Mouse (Mus musculus): Measurements from ENCODE around the gene Gnat3. TPM values are rescaled to one million over a fixed set of nuclear protein-coding genes. Genes with fewer than 3 reads are reported as not detected.

The Gnat3 gene
- polyA plus RNA-seq, 1 experiment, result not detected

DNA sequence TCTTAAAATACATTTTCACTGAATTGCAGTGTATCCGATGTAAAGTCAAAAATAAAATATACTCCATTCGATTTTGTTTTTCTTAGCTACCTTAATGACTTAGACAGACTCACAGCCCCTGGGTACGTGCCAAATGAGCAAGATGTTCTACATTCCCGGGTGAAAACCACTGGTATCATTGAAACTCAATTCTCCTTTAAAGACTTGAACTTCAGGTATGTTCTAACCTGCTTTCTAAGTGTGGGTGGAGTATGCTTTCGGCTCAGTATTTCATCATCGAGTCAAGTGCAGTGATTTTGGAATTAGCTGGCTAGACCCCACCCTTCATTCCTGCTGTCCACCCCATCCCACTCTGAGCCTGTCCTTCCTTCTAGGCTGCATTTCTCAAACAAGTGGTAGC is 41.3 kb downstream of the Gnat3 start:
- no peaks in the 10 kb centered on the region for H3K27me3 ChIP-seq (replicated peaks)
- H3K36me3 ChIP-seq (replicated peaks; ENCODE audit: low read length), result no peaks in the 10 kb centered on the region
- TF ChIP-seq FLI1 (IDR thresholded peaks at IDR 0.05; ENCODE audit: low read length) (no peak), GATA1 (IDR thresholded peaks at IDR 0.05; ENCODE audit: borderline replicate concordance, low read length) (no peak)
- H3K9me3 ChIP-seq, result no peaks in the 10 kb centered on the region
- H3K4me1 ChIP-seq, result peaks cover 8% of the 10 kb centered on the region
- no peak overlapping the region for H3K4me3 ChIP-seq (replicated peaks)

DNA sequence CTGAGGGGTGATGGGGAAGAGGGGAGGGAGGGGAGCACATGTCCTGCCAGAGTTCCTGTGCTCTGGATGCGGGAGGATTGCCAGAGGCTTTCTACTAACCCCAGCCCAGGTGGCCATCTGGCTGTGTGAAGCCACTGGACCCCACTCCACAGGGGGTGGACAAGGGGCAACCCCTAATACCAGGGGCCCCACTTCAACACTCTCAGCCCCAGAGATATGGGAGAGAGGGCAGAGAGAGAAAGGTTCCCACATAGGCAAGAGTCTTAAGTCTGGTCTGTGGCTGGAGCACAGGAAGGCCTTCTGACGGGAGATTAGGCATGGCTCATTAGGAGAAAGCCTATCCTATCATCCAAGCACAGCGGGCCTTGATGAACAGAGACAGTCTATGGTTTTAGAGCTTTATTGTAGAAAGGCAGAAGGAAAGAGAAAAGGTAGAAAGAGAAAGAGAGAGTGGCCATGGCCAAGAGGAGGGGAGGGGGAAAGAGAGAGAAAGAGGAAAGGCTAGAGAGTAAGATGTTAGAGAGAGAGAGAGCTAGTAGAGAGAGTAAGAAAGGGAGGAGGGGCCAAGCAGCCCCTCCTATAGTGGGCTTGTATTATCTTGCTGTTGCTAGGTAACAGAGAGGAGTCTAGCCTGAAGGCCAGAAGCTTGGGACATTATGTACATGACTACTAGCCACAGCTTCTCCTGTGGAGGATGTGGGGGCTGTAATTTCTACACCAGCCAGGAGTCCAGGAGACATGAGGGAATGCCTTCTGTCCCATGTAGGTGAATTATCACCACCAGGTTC is 42.7 kb downstream of the Gnat3 start:
- TF ChIP-seq FLI1 (IDR thresholded peaks at IDR 0.05; ENCODE audit: low read length) (no peak), GATA1 (IDR thresholded peaks at IDR 0.05; ENCODE audit: borderline replicate concordance, low read length) (no peak)
- Histone ChIP-seq H3K9me3 (no peaks in the 10 kb centered on the region), H3K36me3 (replicated peaks; ENCODE audit: low read length) (no peaks in the 10 kb centered on the region), H3K27me3 (replicated peaks) (no peaks in the 10 kb centered on the region), H3K4me1 (peaks cover 8% of the 10 kb centered on the region), H3K4me3 (replicated peaks) (no peak overlapping the region)

DNA sequence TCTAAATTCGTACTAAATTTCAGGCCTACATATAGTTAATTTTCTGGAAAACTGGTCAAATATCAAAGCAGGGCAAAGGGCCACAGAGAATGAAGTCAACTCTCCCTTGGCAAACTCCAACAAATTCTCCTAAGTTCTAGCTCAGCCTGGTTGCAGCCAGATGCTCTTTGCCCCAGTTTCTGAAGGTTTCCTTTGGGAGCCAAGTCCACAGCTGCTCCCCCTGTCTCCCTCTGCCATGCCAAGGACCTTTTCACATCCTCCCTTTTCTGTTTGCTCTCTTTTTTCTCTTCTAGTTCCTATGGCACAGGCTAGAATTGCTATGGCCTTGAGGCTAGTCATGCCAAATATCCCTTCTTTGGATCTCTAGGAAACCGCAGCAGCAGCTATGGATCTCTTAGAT is 43.8 kb downstream of the Gnat3 start:
- TF ChIP-seq GATA1 (IDR thresholded peaks at IDR 0.05; ENCODE audit: borderline replicate concordance, low read length), result no peak
- no peak for TF ChIP-seq FLI1 (IDR thresholded peaks at IDR 0.05; ENCODE audit: low read length)
- H3K4me3 ChIP-seq (replicated peaks), result no peak overlapping the region
- no peaks in the 10 kb centered on the region for H3K9me3 ChIP-seq
- H3K27me3 ChIP-seq (replicated peaks), result no peaks in the 10 kb centered on the region
- peaks cover 8% of the 10 kb centered on the region for H3K4me1 ChIP-seq
- no peaks in the 10 kb centered on the region for H3K36me3 ChIP-seq (replicated peaks; ENCODE audit: low read length)

DNA sequence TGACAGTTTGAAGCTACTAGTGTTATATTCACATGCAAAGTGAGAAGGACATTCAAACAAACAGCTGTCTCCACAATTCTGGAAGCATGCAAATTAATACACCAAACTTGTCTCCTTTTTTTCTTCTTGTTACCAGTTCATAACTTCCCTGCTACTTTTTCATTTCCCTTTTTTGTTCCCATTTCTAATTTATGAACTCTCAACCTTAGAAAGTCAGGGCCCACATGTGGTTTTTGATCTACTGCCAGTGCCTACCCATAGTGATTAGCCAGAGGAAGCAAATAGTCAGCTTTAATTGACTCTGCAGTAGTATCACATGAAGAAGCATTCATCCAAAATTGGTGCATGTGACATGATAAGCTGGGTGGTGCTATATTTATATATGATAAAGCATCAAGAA is 44.7 kb downstream of the Gnat3 start:
- H3K9me3 ChIP-seq, result no peaks in the 10 kb centered on the region
- H3K27me3 ChIP-seq (replicated peaks), result no peaks in the 10 kb centered on the region
- H3K36me3 ChIP-seq (replicated peaks; ENCODE audit: low read length), result no peaks in the 10 kb centered on the region
- TF ChIP-seq GATA1 (IDR thresholded peaks at IDR 0.05; ENCODE audit: borderline replicate concordance, low read length) (no peak), FLI1 (IDR thresholded peaks at IDR 0.05; ENCODE audit: low read length) (no peak)
- no peak overlapping the region for H3K4me3 ChIP-seq (replicated peaks)
- peaks cover 8% of the 10 kb centered on the region for H3K4me1 ChIP-seq

DNA sequence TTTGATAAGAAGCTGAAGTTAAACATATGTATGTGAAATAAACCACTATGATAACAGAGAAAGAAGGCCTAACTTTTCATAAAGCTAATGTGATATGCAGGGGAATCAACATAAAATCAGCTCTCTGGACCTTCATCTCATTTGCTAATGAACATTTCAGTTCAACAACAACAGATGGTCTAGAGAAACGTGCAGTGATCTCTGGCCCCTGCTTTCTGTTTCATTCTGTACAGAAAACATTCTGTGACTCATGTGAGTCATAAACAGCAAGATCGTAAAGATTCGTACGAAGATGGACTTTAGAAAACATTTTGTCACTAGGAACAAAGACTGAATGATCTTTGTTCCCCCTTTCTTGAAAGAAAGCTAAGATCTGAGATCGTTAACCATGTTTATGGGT is 48.0 kb downstream of the Gnat3 start:
- no peak for TF ChIP-seq FLI1 (IDR thresholded peaks at IDR 0.05; ENCODE audit: low read length)
- TF ChIP-seq GATA1 (IDR thresholded peaks at IDR 0.05; ENCODE audit: borderline replicate concordance, low read length), result no peak
- Histone ChIP-seq H3K36me3 (replicated peaks; ENCODE audit: low read length) (no peaks in the 10 kb centered on the region), H3K9me3 (no peaks in the 10 kb centered on the region), H3K4me1 (peaks cover 8% of the 10 kb centered on the region), H3K27me3 (replicated peaks) (no peaks in the 10 kb centered on the region), H3K4me3 (replicated peaks) (no peak overlapping the region)

DNA sequence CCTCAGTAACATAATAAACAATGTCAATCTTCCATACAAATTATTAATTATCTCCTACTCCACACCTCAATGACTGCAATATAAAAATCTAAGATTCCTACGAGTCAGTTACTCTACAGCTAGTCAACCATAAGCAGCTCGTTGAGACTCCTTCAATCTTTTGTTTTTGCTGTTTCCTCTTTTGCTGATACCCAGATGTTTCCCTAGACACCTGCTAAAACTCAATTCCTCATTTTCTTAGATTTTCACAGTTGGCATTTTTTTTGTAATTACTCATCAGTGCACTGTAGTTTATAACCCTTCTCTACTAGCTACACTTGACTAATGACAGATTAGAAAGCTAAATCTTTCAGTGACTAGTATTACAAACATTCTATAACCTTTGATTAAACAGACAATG is 50.8 kb downstream of the Gnat3 start:
- no peaks in the 10 kb centered on the region for H3K9me3 ChIP-seq
- no peaks in the 10 kb centered on the region for H3K4me1 ChIP-seq
- H3K36me3 ChIP-seq (replicated peaks; ENCODE audit: low read length), result no peaks in the 10 kb centered on the region
- H3K4me3 ChIP-seq (replicated peaks), result no peak overlapping the region
- H3K27me3 ChIP-seq (replicated peaks), result no peaks in the 10 kb centered on the region
- TF ChIP-seq FLI1 (IDR thresholded peaks at IDR 0.05; ENCODE audit: low read length) (no peak), GATA1 (IDR thresholded peaks at IDR 0.05; ENCODE audit: borderline replicate concordance, low read length) (no peak)

DNA sequence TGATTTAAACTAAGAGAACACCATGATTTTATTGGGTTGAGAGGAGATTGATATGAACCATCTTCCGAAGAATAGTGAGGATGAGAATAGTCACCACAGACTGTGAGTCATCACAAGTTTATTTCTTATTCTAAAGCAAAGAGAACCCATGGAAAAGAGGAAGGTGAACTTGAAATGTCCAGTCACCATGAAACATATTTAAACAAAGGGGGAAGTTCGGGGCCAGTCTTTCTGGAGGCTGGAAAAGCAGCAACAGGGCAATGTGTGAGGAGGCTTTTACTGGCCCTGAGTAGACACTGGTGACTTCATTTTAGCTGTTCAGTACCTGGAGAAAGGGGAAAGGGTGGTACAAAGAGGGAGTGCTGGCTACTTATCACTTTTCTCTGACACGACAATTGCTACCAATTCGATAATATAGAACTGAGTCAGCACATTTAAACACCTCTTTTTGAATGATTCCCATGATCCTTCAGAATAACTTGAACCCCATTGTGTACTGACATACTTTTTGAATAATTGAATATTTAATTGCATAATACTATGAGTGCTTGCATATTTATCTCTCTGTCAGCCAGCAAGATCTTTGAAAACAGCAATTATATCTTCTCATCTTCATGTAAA is 52.0 kb downstream of the Gnat3 start:
- H3K4me3 ChIP-seq (replicated peaks), result no peak overlapping the region
- TF ChIP-seq GATA1 (IDR thresholded peaks at IDR 0.05; ENCODE audit: borderline replicate concordance, low read length), result no peak
- TF ChIP-seq FLI1 (IDR thresholded peaks at IDR 0.05; ENCODE audit: low read length), result no peak
- no peaks in the 10 kb centered on the region for H3K9me3 ChIP-seq
- no peaks in the 10 kb centered on the region for H3K27me3 ChIP-seq (replicated peaks)
- no peaks in the 10 kb centered on the region for H3K36me3 ChIP-seq (replicated peaks; ENCODE audit: low read length)
- H3K4me1 ChIP-seq, result no peaks in the 10 kb centered on the region

DNA sequence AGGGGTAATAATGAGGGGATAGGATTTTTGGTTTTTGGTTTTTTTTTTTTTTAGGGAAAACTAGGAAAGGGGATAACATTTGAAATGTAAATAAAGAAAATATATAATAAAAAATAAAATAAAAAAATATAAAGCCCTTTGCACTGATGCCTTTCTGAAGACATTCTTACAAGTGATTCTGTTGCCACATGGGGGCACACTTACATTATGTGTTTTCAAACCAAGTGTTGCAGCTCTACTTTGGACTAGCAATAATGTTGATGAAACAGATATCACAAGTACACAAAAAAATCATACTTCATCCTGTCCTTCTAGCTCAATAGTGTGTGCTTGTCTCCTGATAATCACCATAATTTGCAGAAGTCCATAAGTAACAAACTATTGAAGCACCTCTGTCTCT is 61.0 kb downstream of the Gnat3 start:
- H3K36me3 ChIP-seq (replicated peaks; ENCODE audit: low read length), result no peaks in the 10 kb centered on the region
- H3K4me1 ChIP-seq, result no peaks in the 10 kb centered on the region
- TF ChIP-seq FLI1 (IDR thresholded peaks at IDR 0.05; ENCODE audit: low read length) (no peak), GATA1 (IDR thresholded peaks at IDR 0.05; ENCODE audit: borderline replicate concordance, low read length) (no peak)

DNA sequence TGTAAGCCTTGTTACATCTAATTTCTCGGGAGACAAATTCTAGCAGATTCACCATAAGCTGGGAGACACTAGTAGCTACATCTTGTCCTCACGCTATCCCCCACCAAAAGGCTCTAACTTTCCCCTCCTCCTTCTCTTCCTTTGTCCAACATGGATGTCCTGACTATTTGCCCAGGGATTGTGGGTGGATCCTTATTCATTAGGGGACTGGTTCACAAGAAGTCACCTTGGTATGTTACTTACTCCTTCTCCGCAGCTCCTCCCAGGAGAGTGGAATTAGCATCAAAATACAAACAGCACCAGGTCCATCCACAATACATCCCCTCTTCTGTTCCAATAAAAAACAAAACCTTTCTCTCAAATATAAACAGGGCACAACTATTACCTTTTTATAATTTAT is 65.2 kb downstream of the Gnat3 start:
- no peaks in the 10 kb centered on the region for H3K4me1 ChIP-seq
- no peak overlapping the region for H3K4me3 ChIP-seq (replicated peaks)
- no peaks in the 10 kb centered on the region for H3K27me3 ChIP-seq (replicated peaks)
- H3K9me3 ChIP-seq, result no peaks in the 10 kb centered on the region
- TF ChIP-seq FLI1 (IDR thresholded peaks at IDR 0.05; ENCODE audit: low read length) (no peak), GATA1 (IDR thresholded peaks at IDR 0.05; ENCODE audit: borderline replicate concordance, low read length) (no peak)
- H3K36me3 ChIP-seq (replicated peaks; ENCODE audit: low read length), result no peaks in the 10 kb centered on the region

More for the DNA sequence above, 61.0 kb downstream of the Gnat3 start:
- Histone ChIP-seq H3K9me3 (no peaks in the 10 kb centered on the region), H3K27me3 (replicated peaks) (no peaks in the 10 kb centered on the region), H3K4me3 (replicated peaks) (no peak overlapping the region)

DNA sequence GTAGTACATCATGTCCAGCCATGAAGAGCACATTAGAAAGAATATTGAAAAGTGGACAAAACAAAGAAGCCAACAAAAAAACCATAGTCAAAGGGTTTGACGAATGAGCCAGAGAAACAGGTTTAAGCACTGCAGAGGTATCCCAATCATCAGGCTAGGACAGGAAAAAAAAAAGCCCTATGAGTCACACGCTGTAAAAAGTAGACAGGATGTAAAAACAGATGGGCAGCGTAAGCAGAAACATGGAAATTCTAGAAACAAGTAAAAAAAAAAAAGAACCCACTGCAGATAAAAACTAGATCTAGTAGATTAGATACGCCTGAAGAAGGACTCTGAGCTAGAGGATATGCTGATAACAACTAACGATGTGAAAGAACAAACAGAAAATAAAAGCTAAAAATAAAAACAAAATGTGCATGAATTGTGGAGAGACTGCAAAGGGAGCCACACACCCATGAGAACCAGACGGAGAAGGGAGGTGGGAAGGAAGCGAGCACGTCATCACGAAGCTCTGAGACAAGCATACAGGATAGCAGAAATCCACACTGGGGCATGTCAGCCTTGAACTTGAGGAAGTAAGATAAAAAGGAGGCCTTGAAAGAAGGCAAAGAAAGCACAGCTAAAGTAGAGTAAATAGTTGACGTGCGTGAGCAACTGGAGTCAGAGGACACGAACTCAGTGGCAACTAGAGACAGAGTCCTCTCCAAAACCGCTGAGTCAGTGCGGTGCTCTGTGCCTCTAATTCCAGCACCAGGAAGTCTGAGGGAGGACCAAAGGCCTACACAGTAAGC is 73.7 kb downstream of the Gnat3 start:
- TF ChIP-seq GATA1 (IDR thresholded peaks at IDR 0.05; ENCODE audit: borderline replicate concordance, low read length) (no peak), FLI1 (IDR thresholded peaks at IDR 0.05; ENCODE audit: low read length) (no peak)
- no peaks in the 10 kb centered on the region; the same call in 1 of the 2 replicates for H3K9me3 ChIP-seq
- H3K4me3 ChIP-seq (replicated peaks), result peak overlapping the region; percentile 66
- H3K4me1 ChIP-seq, result peaks cover 5% of the 10 kb centered on the region
- no peaks in the 10 kb centered on the region for H3K27me3 ChIP-seq (replicated peaks)
- H3K36me3 ChIP-seq (replicated peaks; ENCODE audit: low read length), result no peaks in the 10 kb centered on the region

All from megakaryocyte, embryonic 14.5 days (primary cell).